Mouse (Mus musculus) liver, embryonic 14.5 days (tissue): ENCODE results near the gene Ucp3. TPM values are rescaled to one million over a fixed set of nuclear protein-coding genes. Genes with fewer than 3 reads are reported as not detected.

Source experiments
- ATAC-seq: fragments of 200-750 bp; cut with Nextera tagmentation; 2 replicates; pipeline ENCODE4 v1.8.0; 2017; ENCODE audit warnings: moderate number of reproducible peaks, mild to moderate bottlenecking, moderate library complexity; ENCODE audit not compliant: insufficient read depth
- DNase-seq, 3 experiments: peaks; one replicate each; pipeline ENCODE4 v3.0.0-alpha.2; 2012 to 2013; ENCODE audit warnings: low read depth in 3 of 3, low spot score in 3 of 3
- H3K27ac ChIP-seq: fragments of 300-500 bp; sonication (generic); 2 replicates; pipeline ENCODE4 v1.5.1; 2014; ENCODE audit warnings: moderate library complexity, mild to moderate bottlenecking, control low read depth, inconsistent platforms
- H3K27me3 ChIP-seq: fragments of 300-500 bp; sonication (generic); 2 replicates; pipeline ENCODE4 v1.6.1; 2014; ENCODE audit warnings: mild to moderate bottlenecking, low read length, moderate library complexity; ENCODE audit not compliant: control insufficient read depth, insufficient read depth
- H3K36me3 ChIP-seq: fragments of 300-500 bp; sonication (generic); replicated peaks from 2 replicates; pipeline ENCODE4 v1.6.1; 2014; ENCODE audit warnings: low read depth; ENCODE audit not compliant: control insufficient read depth, insufficient read depth
- H3K4me1 ChIP-seq, 2 experiments: fragments of 200-500 bp in 1 of 2; fragments of 300-500 bp in 1 of 2; sonication (generic) in 1 of 2; replicated peaks; 2 replicates each; pipeline ENCODE4 v1.6.1; 2012 to 2014; ENCODE audit warnings: antibody characterized with exemption in 1 of 2, inconsistent platforms in 1 of 2, low read length in 1 of 2; ENCODE audit not compliant: control insufficient read depth in 2 of 2, insufficient read depth in 2 of 2
- H3K4me2 ChIP-seq: fragments of 300-500 bp; sonication (generic); 2 replicates; pipeline ENCODE4 v1.6.1; 2014; ENCODE audit warnings: low read depth, mild to moderate bottlenecking, control low read depth, moderate library complexity
- H3K4me3 ChIP-seq, 2 experiments: fragments of 200-500 bp in 1 of 2; fragments of 300-500 bp in 1 of 2; sonication (generic) in 1 of 2; 2 replicates each; pipeline ENCODE4 v1.5.1; 2012 to 2014; ENCODE audit warnings: low read depth in 2 of 2, low read length in 2 of 2, mild to moderate bottlenecking in 2 of 2, control low read depth in 1 of 2, inconsistent platforms in 1 of 2, moderate library complexity in 1 of 2; ENCODE audit not compliant: insufficient read depth in 1 of 2
- H3K9ac ChIP-seq: fragments of 300-500 bp; sonication (generic); replicated peaks from 2 replicates; pipeline ENCODE4 v1.6.1; 2014; ENCODE audit warnings: mild to moderate bottlenecking, control low read depth, moderate library complexity
- H3K9me3 ChIP-seq: fragments of 300-500 bp; sonication (generic); 2 replicates; pipeline ENCODE4 v1.6.1; 2016; ENCODE audit warnings: low read length, mixed read lengths; ENCODE audit not compliant: control insufficient read depth
- CTCF ChIP-seq: IDR thresholded peaks from 2 replicates; pipeline ENCODE4 v1.5.1; 2016; ENCODE audit warnings: antibody characterized with exemption, low read depth, control low read depth
- EP300 ChIP-seq: IDR thresholded peaks from 2 replicates; pipeline ENCODE4 v1.6.1; 2016; ENCODE audit warnings: antibody characterized with exemption, low read depth
- WGBS: fragments of 180-500 bp; shearing (Covaris S2); extraction: QIAGEN DNeasy Blood & Tissue Kit; methylation state at CpG from one replicate; pipeline ENCODE4 v1.1.7; 2014; ENCODE audit not compliant: insufficient replicate concordance; 5-methylcytosine and 5-hydroxymethylcytosine counted together
- polyA plus RNA-seq, 2 experiments: library from polyadenylated mRNA; depleted of rRNA in 1 of 2; stranded (reverse) in 1 of 2; unstranded in 1 of 2; fragments of >200 nt; fragmentation: Nextera tagmentation in 1 of 2; extraction: Ambion mirVana in 1 of 2; gene quantifications; 2 replicates each; pipeline versions ENCODE4 v1.2.1 to v1.2.3; 2012 to 2014

Ucp3 gene
- polyA plus RNA-seq, 2 experiments = 0.02 TPM; not detected in 1

- H3K36me3 ChIP-seq = no peaks in the 10 kb centered on the region
- H3K4me1 ChIP-seq = peaks cover 0 to 5% of the 10 kb centered on the region in 2 experiments; a peak in 2 of 4 replicates
- DNase-seq (no peak), ATAC-seq (no peak)
- no peak overlapping the region for H3K9ac ChIP-seq
- no peaks in the 10 kb centered on the region for H3K27me3 ChIP-seq
- H3K9me3 ChIP-seq = no peaks in the 10 kb centered on the region
- H3K4me3 ChIP-seq = no peak overlapping the region
- H3K4me2 ChIP-seq = no peak overlapping the region
- H3K27ac ChIP-seq = no peak overlapping the region
- TF ChIP-seq EP300 (no peak), CTCF (no peak)
- 79% methylated on average over 5 of the region's 5 CpGs for WGBS
Observed at GRCm38 (mm10) chr7:100530766-100531165, 58.0 kb downstream of the Ucp3 start.

GRCm38 (mm10) chr7:100533503-100533902, 60.7 kb downstream of the Ucp3 start:
- H3K36me3 ChIP-seq = no peaks in the 10 kb centered on the region
- 49% methylated on average over 2 of the region's 2 CpGs for WGBS
- TF ChIP-seq EP300 (no peak), CTCF (no peak)
- H3K9ac ChIP-seq = no peak overlapping the region
- no peak overlapping the region for H3K27ac ChIP-seq
- ATAC-seq (no peak), DNase-seq (no peak)
- no peaks in the 10 kb centered on the region for H3K27me3 ChIP-seq
- H3K9me3 ChIP-seq = no peaks in the 10 kb centered on the region
- peak overlapping the region; percentile 45; the same call in 1 of the 2 replicates for H3K4me2 ChIP-seq
- no peak overlapping the region; a peak in 1 of 4 replicates for H3K4me3 ChIP-seq
- H3K4me1 ChIP-seq = peaks cover 7 to 14% of the 10 kb centered on the region in 2 experiments; a peak in 3 of 4 replicates

- no peak for TF ChIP-seq EP300
- TF ChIP-seq CTCF = no peak
- 59% methylated on average over 3 of the region's 3 CpGs for WGBS
- no peaks in the 10 kb centered on the region for H3K9me3 ChIP-seq
- no peak overlapping the region for H3K9ac ChIP-seq
- peaks cover 2% of the 10 kb centered on the region; the same call in 1 of the 2 replicates for H3K36me3 ChIP-seq
- ATAC-seq = no peak
- no peak overlapping the region for H3K27ac ChIP-seq
- no peak for DNase-seq
- H3K4me2 ChIP-seq = no peak overlapping the region
- no peak overlapping the region for H3K4me3 ChIP-seq
- peaks cover 7 to 14% of the 10 kb centered on the region in 2 experiments; a peak in 3 of 4 replicates for H3K4me1 ChIP-seq
- no peaks in the 10 kb centered on the region for H3K27me3 ChIP-seq
Observed at GRCm38 (mm10) chr7:100534216-100534615, 61.4 kb downstream of the Ucp3 start.

GRCm38 (mm10) chr7:100535831-100536230, 63.0 kb downstream of the Ucp3 start:
- 33% methylated on average over 2 of the region's 2 CpGs for WGBS
- Histone ChIP-seq H3K27me3 (no peaks in the 10 kb centered on the region), H3K4me1 (peaks cover 7 to 14% of the 10 kb centered on the region in 2 experiments; a peak in 3 of 4 replicates), H3K4me2 (peak overlapping the region; percentile 88), H3K36me3 (peaks cover 5% of the 10 kb centered on the region; the same call in 1 of the 2 replicates), H3K9ac (no peak overlapping the region), H3K27ac (no peak overlapping the region), H3K4me3 (no peak overlapping the region; a peak in 1 of 4 replicates), H3K9me3 (no peaks in the 10 kb centered on the region)
- DNase-seq (no peak), ATAC-seq (no peak)
- TF ChIP-seq EP300 (no peak), CTCF (no peak)

Other genes starting within 250 kb of the Ucp3 start
- 1.6 and 2.4 TPM in 2 replicates for gene Pgm2l1, start 245.6 kb upstream of the Ucp3 start, polyA plus RNA-seq (2012; rRNA removed)
- 1.3 TPM in 2 replicates for gene Pgm2l1, start 245.6 kb upstream of the Ucp3 start, polyA plus RNA-seq (2014; fragmentation: Nextera tagmentation; extraction: Ambion mirVana)
- gene P4ha3, start 187.5 kb upstream of the Ucp3 start, polyA plus RNA-seq (2012; rRNA removed) = 1.5 and 1.9 TPM in 2 replicates
- 0.83 and 0.99 TPM in 2 replicates for gene P4ha3, start 187.5 kb upstream of the Ucp3 start, polyA plus RNA-seq (2014; fragmentation: Nextera tagmentation; extraction: Ambion mirVana)
- 9.1 and 9.2 TPM in 2 replicates for gene C2cd3, start 100.8 kb upstream of the Ucp3 start, polyA plus RNA-seq (2012; rRNA removed)
- gene C2cd3, start 100.8 kb upstream of the Ucp3 start, polyA plus RNA-seq (2014; fragmentation: Nextera tagmentation; extraction: Ambion mirVana) = 10.2 and 12.2 TPM in 2 replicates
- 20.4 and 26.9 TPM in 2 replicates for gene Ppme1, start 100.7 kb upstream of the Ucp3 start, polyA plus RNA-seq (2012; rRNA removed)
- 18.9 and 21.4 TPM in 2 replicates for gene Ppme1, start 100.7 kb upstream of the Ucp3 start, polyA plus RNA-seq (2014; fragmentation: Nextera tagmentation; extraction: Ambion mirVana)
- gene Ucp2, start 20.3 kb downstream of the Ucp3 start, polyA plus RNA-seq (2012; rRNA removed) = 329 and 337 TPM in 2 replicates
- gene Ucp2, start 20.3 kb downstream of the Ucp3 start, polyA plus RNA-seq (2014; fragmentation: Nextera tagmentation; extraction: Ambion mirVana) = 556 and 628 TPM in 2 replicates
- gene Dnajb13, start 42.0 kb downstream of the Ucp3 start, polyA plus RNA-seq (2012; rRNA removed) = 0.58 and 0.64 TPM in 2 replicates
- 2.0 and 2.3 TPM in 2 replicates for gene Dnajb13, start 42.0 kb downstream of the Ucp3 start, polyA plus RNA-seq (2014; fragmentation: Nextera tagmentation; extraction: Ambion mirVana)
- gene Coa4, start 64.1 kb downstream of the Ucp3 start, polyA plus RNA-seq (2012; rRNA removed) = 6.0 and 9.4 TPM in 2 replicates
- 13.9 and 14.7 TPM in 2 replicates for gene Coa4, start 64.1 kb downstream of the Ucp3 start, polyA plus RNA-seq (2014; fragmentation: Nextera tagmentation; extraction: Ambion mirVana)
- gene Rab6a, start 134.4 kb downstream of the Ucp3 start, polyA plus RNA-seq (2012; rRNA removed) = 17.0 and 24.3 TPM in 2 replicates
- gene Rab6a, start 134.4 kb downstream of the Ucp3 start, polyA plus RNA-seq (2014; fragmentation: Nextera tagmentation; extraction: Ambion mirVana) = 39.8 and 43.9 TPM in 2 replicates
- 15.1 and 21.5 TPM in 2 replicates for gene Mrpl48, start 135.3 kb downstream of the Ucp3 start, polyA plus RNA-seq (2012; rRNA removed)
- 47.2 and 50.8 TPM in 2 replicates for gene Mrpl48, start 135.3 kb downstream of the Ucp3 start, polyA plus RNA-seq (2014; fragmentation: Nextera tagmentation; extraction: Ambion mirVana)
- gene Plekhb1, start 189.4 kb downstream of the Ucp3 start, polyA plus RNA-seq (2012; rRNA removed) = 0.29 and 0.42 TPM in 2 replicates
- gene Plekhb1, start 189.4 kb downstream of the Ucp3 start, polyA plus RNA-seq (2014; fragmentation: Nextera tagmentation; extraction: Ambion mirVana) = 0.24 and 0.43 TPM in 2 replicates
- 4.1 TPM in 2 replicates for gene Fam168a, start 233.6 kb downstream of the Ucp3 start, polyA plus RNA-seq (2012; rRNA removed)
- 4.4 and 6.3 TPM in 2 replicates for gene Fam168a, start 233.6 kb downstream of the Ucp3 start, polyA plus RNA-seq (2014; fragmentation: Nextera tagmentation; extraction: Ambion mirVana)